Mouse (Mus musculus) adrenal gland, postnatal 4 days (tissue): Measurements from ENCODE around the gene 9930021J03Rik. TPM values are rescaled to one million over a fixed set of nuclear protein-coding genes. Genes with fewer than 3 reads are reported as not detected.

Source experiments
- total RNA-seq, 2 experiments: library from RNA; stranded (reverse); gene quantifications; 2 replicates each; pipeline ENCODE4 v1.2.3; 2021

9930021J03Rik gene
- total RNA-seq, 2 experiments from 2014 or later: 19.7 to 24.2 TPM

Other genes starting within 250 kb of the 9930021J03Rik start
- gene Ermp1, start 157.6 kb downstream of the 9930021J03Rik start, total RNA-seq: 10 to 100 TPM; 70.0 to 74.7 TPM
- not detected for gene Mlana, start 108.2 kb downstream of the 9930021J03Rik start, total RNA-seq
- 10 to 100 TPM; 17.0 to 17.3 TPM for gene Ranbp6, start 7.0 kb upstream of the 9930021J03Rik start, total RNA-seq
- gene Il33, start 119.1 kb upstream of the 9930021J03Rik start, total RNA-seq: 10 to 100 TPM; 26.7 to 29.6 TPM
- not detected for gene Trpd52l3, start 197.8 kb upstream of the 9930021J03Rik start, total RNA-seq
- 10 to 100 TPM; 51.9 to 57.9 TPM for gene Uhrf2, start 224.5 kb upstream of the 9930021J03Rik start, total RNA-seq